ENCODE assay signal across 9 mouse cellular contexts in the genomic region with DNA sequence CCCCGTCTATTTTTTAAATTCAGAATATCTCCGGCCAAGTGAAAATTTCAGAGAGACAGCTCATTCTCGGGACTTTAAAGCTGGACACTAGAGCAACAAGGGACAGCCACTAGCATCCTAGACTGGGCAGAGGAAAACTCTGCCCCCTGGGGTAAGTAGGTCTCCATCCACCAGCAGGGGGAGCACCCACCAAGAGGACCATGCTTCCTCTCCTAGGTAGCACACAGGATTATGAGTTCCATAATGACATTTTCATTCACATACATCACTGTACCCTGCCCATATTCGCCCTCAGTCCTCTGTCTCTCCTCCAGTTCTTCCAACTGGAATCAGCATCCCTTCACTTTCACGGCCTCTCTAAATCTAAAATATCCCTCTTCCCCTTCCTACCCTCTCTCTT. TPM values are rescaled to one million over a fixed set of nuclear protein-coding genes. Genes with fewer than 3 reads are reported as not detected.
DNase-seq lines count a peak whose midpoint lies in the region; ATAC-seq lines count a peak whose summit lies in the region.
"Had no signal": no experiment of that assay in that cellular context is flagged by ENCODE, and none has a peak within 500 bp of the region (broad histone marks: within the 10 kb centered on the region; RNA-seq: fewer than 3 reads in every experiment).

No protein-coding gene starts in this region.

- peak; percentile 67; the same call in 1 of the 2 replicates for ATAC-seq in frontal cortex, adult (ENCODE audit: low TSS enrichment)
- ATAC-seq in midbrain, embryonic 14.5 days (ENCODE audit: low FRiP score, low TSS enrichment), result no peak
- ATAC-seq in midbrain, embryonic 16.5 days, result no peak
- peak; percentile 80 for ATAC-seq in megakaryocyte-erythroid progenitor cell, adult 5-6 weeks (replicated peaks; ENCODE audit: low FRiP score, low TSS enrichment, poor library complexity, severe bottlenecking)
- ATAC-seq in hindbrain, embryonic 13.5 days (ENCODE audit: low FRiP score), result no peak

- no peaks in the 10 kb centered on the region for H3K9me3 ChIP-seq in midbrain, embryonic 14.5 days (ENCODE audit: control insufficient read depth, low read length)
- H3K9me3 ChIP-seq in midbrain, embryonic 16.5 days (replicated peaks; ENCODE audit: control insufficient read depth, low read length, poor library complexity, severe bottlenecking), result no peaks in the 10 kb centered on the region; the same call in 1 of the 2 replicates
- peaks cover 6% of the 10 kb centered on the region; the same call in 1 of the 2 replicates for H3K9me3 ChIP-seq in hindbrain, embryonic 13.5 days
- H3K9me3 ChIP-seq: neural tube, embryonic 12.5 days had no signal

- no peak overlapping the region for H3K4me3 ChIP-seq in midbrain, embryonic 14.5 days (replicated peaks; ENCODE audit: low read depth, low read length)
- no peak overlapping the region for H3K4me3 ChIP-seq in midbrain, embryonic 16.5 days (ENCODE audit: low read depth, low read length)
- no peak overlapping the region for H3K4me3 ChIP-seq in hindbrain, embryonic 13.5 days
- H3K4me3 ChIP-seq: neural tube, embryonic 12.5 days had no signal

- H3K36me3 ChIP-seq in midbrain, embryonic 14.5 days (ENCODE audit: control insufficient read depth, insufficient read depth, low read length), result no peaks in the 10 kb centered on the region
- no peaks in the 10 kb centered on the region for H3K36me3 ChIP-seq in midbrain, embryonic 16.5 days (ENCODE audit: control insufficient read depth, insufficient read depth, low read length)
- no peaks in the 10 kb centered on the region for H3K36me3 ChIP-seq in hindbrain, embryonic 13.5 days
- H3K36me3 ChIP-seq: neural tube, embryonic 12.5 days had no signal

- no peaks in the 10 kb centered on the region for H3K4me1 ChIP-seq in midbrain, embryonic 14.5 days (ENCODE audit: control insufficient read depth, insufficient read depth, low read length)
- H3K4me1 ChIP-seq in midbrain, embryonic 16.5 days (ENCODE audit: control insufficient read depth, insufficient read depth, low read length), result no peaks in the 10 kb centered on the region
- H3K4me1 ChIP-seq in hindbrain, embryonic 13.5 days (replicated peaks), result peaks cover 14% of the 10 kb centered on the region
- H3K4me1 ChIP-seq: neural tube, embryonic 12.5 days had no signal

- no peak for DNase-seq in frontal cortex, postnatal 14 days (ENCODE audit: low spot score in 2 of 2)
- peak; percentile 36 for DNase-seq in midbrain, embryonic 14.5 days
- DNase-seq in adrenal gland, adult 8-10 months, result peak; percentile 19
- DNase-seq in heart, postnatal 36 days, result peak; percentile 39 to 68

- H3K9ac ChIP-seq in midbrain, embryonic 14.5 days (replicated peaks; ENCODE audit: low read length), result no peak overlapping the region
- no peak overlapping the region for H3K9ac ChIP-seq in midbrain, embryonic 16.5 days (ENCODE audit: low read depth, low read length)
- H3K9ac ChIP-seq in hindbrain, embryonic 13.5 days, result no peak overlapping the region
- H3K9ac ChIP-seq: neural tube, embryonic 12.5 days had no signal

- no peak overlapping the region for H3K27ac ChIP-seq in midbrain, embryonic 14.5 days (replicated peaks; ENCODE audit: low read depth, low read length)
- H3K27ac ChIP-seq in midbrain, embryonic 16.5 days (ENCODE audit: low read length), result no peak overlapping the region
- no peak overlapping the region for H3K27ac ChIP-seq in hindbrain, embryonic 13.5 days
- H3K27ac ChIP-seq: neural tube, embryonic 12.5 days had no signal

- H3K27me3 ChIP-seq in midbrain, embryonic 14.5 days (ENCODE audit: control insufficient read depth, insufficient read depth, low read length), result no peaks in the 10 kb centered on the region
- no peaks in the 10 kb centered on the region for H3K27me3 ChIP-seq in midbrain, embryonic 16.5 days (ENCODE audit: control insufficient read depth, insufficient read depth, low read depth, low read length)
- H3K27me3 ChIP-seq in hindbrain, embryonic 13.5 days, result no peaks in the 10 kb centered on the region
- H3K27me3 ChIP-seq: neural tube, embryonic 12.5 days had no signal

- WGBS in midbrain, embryonic 14.5 days, result 78% methylated on average over 5 of the region's 5 CpGs
- WGBS in midbrain, embryonic 16.5 days, result 80% methylated on average over 5 of the region's 5 CpGs
- 84% methylated on average over 5 of the region's 5 CpGs for WGBS in hindbrain, embryonic 13.5 days

- intact Hi-C loops in heart, postnatal 36 days (cut with DNase I), result loop anchor here (5.0 kb wide), 2 partner anchors 218 to 303 kb away; no protein-coding TSS in a partner anchor

- H3K4me2 ChIP-seq in midbrain, embryonic 14.5 days (ENCODE audit: low read length), result no peak overlapping the region
- H3K4me2 ChIP-seq in midbrain, embryonic 16.5 days (ENCODE audit: low read length), result no peak overlapping the region
- no peak overlapping the region for H3K4me2 ChIP-seq in hindbrain, embryonic 13.5 days
- H3K4me2 ChIP-seq: neural tube, embryonic 12.5 days had no signal

RNA-seq across cellular contexts. Expression of a gene that starts 45.4 kb away (rescaled TPM):
- 15.6 and 16.6 TPM in 2 replicates for polyA plus RNA-seq in midbrain, embryonic 14.5 days (2014; fragmentation: Nextera tagmentation; extraction: Ambion mirVana)
- polyA plus RNA-seq in midbrain, embryonic 16.5 days (2015; fragmentation: Nextera tagmentation; extraction: Ambion mirVana), result 13.4 and 13.8 TPM in 2 replicates
- 10 to 100 TPM; 12.6 to 26.1 (median 20.7) TPM for total RNA-seq in adrenal gland, adult 8-10 months (2022)
- 1 to 10 TPM; 2.8 to 3.2 TPM for total RNA-seq in heart, postnatal 36 days (2021)
- total RNA-seq in megakaryocyte-erythroid progenitor cell, adult 5-6 weeks (2014; fragmentation: Nextera tagmentation), result 12.4 and 26.1 TPM in 2 replicates
- total RNA-seq in megakaryocyte-erythroid progenitor cell, adult 5-6 weeks (2017), result 9.7 and 11.9 TPM in 2 replicates
- polyA plus RNA-seq in hindbrain, embryonic 13.5 days (2015; fragmentation: Nextera tagmentation; extraction: Ambion mirVana), result 13.8 TPM in 2 replicates

Comparison
In these comparisons a context has a peak if more than half of its experiments do, and no peak if none do; other contexts are left out.
1. ATAC-seq: peak in frontal cortex, adult (single experiment) and megakaryocyte-erythroid progenitor cell, adult 5-6 weeks (single experiment); none in midbrain, embryonic 14.5 days (single experiment), midbrain, embryonic 16.5 days (single experiment) and hindbrain, embryonic 13.5 days (single experiment).
2. DNase-seq: peak in midbrain, embryonic 14.5 days (single experiment), adrenal gland, adult 8-10 months (single experiment) and heart, postnatal 36 days (2 of 2); none in frontal cortex, postnatal 14 days (0 of 2).